Mouse (Mus musculus) R1 (cell line): ENCODE measurements around the gene Acvrl1.

Source experiments
- DNase-seq: peaks from one replicate; pipeline ENCODE4 v3.0.0-alpha.2; 2018; ENCODE audit warnings: low read depth, low spot score

Acvrl1 gene

GRCm38 (mm10) chr15:101167553-101167952, 39.2 kb downstream of the Acvrl1 start:
- no peak for DNase-seq

GRCm38 (mm10) chr15:101169910-101170309, 41.6 kb downstream of the Acvrl1 start:
- DNase-seq = no peak

- no peak for DNase-seq
These were observed 42.2 kb downstream of the Acvrl1 start for GRCm38 (mm10) chr15:101170413-101170980.

GRCm38 (mm10) chr15:101171272-101171671, 43.0 kb downstream of the Acvrl1 start:
- no peak for DNase-seq

GRCm38 (mm10) chr15:101172016-101172415, 43.7 kb downstream of the Acvrl1 start:
- DNase-seq = no peak

GRCm38 (mm10) chr15:101173421-101174211, 45.3 kb downstream of the Acvrl1 start, which contains the start of gene Acvr1b:
Acvr1b (plus strand) TSS chr15:101174067.
- DNase-seq = peak; percentile 86

GRCm38 (mm10) chr15:101174294-101175130, 46.2 kb downstream of the Acvrl1 start:
- peak; percentile 20 for DNase-seq

GRCm38 (mm10) chr15:101175131-101175460, 46.8 kb downstream of the Acvrl1 start:
- no peak for DNase-seq

GRCm38 (mm10) chr15:101175613-101176283, 47.4 kb downstream of the Acvrl1 start:
- no peak for DNase-seq

GRCm38 (mm10) chr15:101176284-101176680, 48.0 kb downstream of the Acvrl1 start:
- no peak for DNase-seq

GRCm38 (mm10) chr15:101176795-101177691, 48.7 kb downstream of the Acvrl1 start:
- no peak for DNase-seq

GRCm38 (mm10) chr15:101180363-101181105, 52.2 kb downstream of the Acvrl1 start:
- DNase-seq = peak; percentile 79

GRCm38 (mm10) chr15:101181106-101181466, 52.8 kb downstream of the Acvrl1 start:
- peak; percentile 91 for DNase-seq

- no peak for DNase-seq
These were observed 53.2 kb downstream of the Acvrl1 start for GRCm38 (mm10) chr15:101181500-101181899.

GRCm38 (mm10) chr15:101182676-101183075, 54.4 kb downstream of the Acvrl1 start:
- DNase-seq = peak; percentile 79

- no peak for DNase-seq
These were observed 56.0 kb downstream of the Acvrl1 start for GRCm38 (mm10) chr15:101184300-101184699.

- DNase-seq = peak; percentile 80
These were observed 57.2 kb downstream of the Acvrl1 start for GRCm38 (mm10) chr15:101185549-101185948.

GRCm38 (mm10) chr15:101187907-101188306, 59.6 kb downstream of the Acvrl1 start:
- DNase-seq = peak; percentile 44

GRCm38 (mm10) chr15:101189981-101190761, 61.8 kb downstream of the Acvrl1 start:
- DNase-seq = no peak
